Mouse (Mus musculus) skeletal muscle tissue, adult 2 months (tissue): ENCODE data around the gene Hist2h2ab.
"Not testable (repeated sequence)": the region's sequence is repeated elsewhere in the genome, so short reads cannot be mapped to it uniquely, and the experiment has no call there.

Experiments used
- DNase-seq: peaks from one replicate; pipeline ENCODE4 v3.0.0-alpha.2; 2012; ENCODE audit warnings: low read depth, low spot score

The Hist2h2ab gene

GRCm38 (mm10) chr3:96261623-96262022 lies 42.0 kb downstream of the Hist2h2ab start:
- no peak for DNase-seq

- peak; percentile 93 for DNase-seq
These were observed 42.7 kb downstream of the Hist2h2ab start for GRCm38 (mm10) chr3:96262216-96262875.

GRCm38 (mm10) chr3:96262979-96263550 lies 43.4 kb downstream of the Hist2h2ab start, which contains the start of gene Hist2h4:
TSS of gene Hist2h4 (minus strand) at chr3:96263311.
- peak; percentile 92 for DNase-seq

GRCm38 (mm10) chr3:96263558-96264403 lies 44.1 kb downstream of the Hist2h2ab start:
- DNase-seq = no peak

GRCm38 (mm10) chr3:96264404-96264949 lies 44.8 kb downstream of the Hist2h2ab start:
- DNase-seq = no peak

- no peak for DNase-seq
These were observed 46.6 kb downstream of the Hist2h2ab start for GRCm38 (mm10) chr3:96266132-96266710.

GRCm38 (mm10) chr3:96267541-96267940 lies 47.9 kb downstream of the Hist2h2ab start:
- DNase-seq = no peak

- peak; percentile 93 for DNase-seq
These were observed 48.5 kb downstream of the Hist2h2ab start, which contains the start of gene Hist2h3b for GRCm38 (mm10) chr3:96268051-96268775. TSS of gene Hist2h3b (plus strand) at chr3:96268654.

GRCm38 (mm10) chr3:96268776-96269378 lies 49.2 kb downstream of the Hist2h2ab start:
- not testable (repeated sequence) for DNase-seq
